ENCODE assay signal across 11 mouse cellular contexts in the genomic region with DNA sequence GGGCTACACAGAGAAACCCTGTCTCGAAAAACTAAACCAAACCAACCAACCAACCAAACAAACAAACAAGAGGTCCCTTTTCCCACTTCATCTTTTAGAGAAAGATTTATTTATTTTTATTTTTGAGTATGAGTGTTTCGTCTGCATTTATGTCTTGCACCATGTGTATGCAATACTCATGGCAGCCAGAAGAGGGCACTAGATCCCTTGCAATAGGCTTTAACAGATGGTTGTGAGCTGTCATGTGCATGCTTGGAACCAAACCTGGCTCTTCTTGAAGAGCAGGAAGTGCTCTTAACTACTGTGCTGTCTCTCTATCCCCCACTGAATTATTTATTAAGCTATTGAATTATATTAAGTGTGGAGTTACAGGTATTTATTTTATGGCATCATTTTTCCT. TPM values are rescaled to one million over a fixed set of nuclear protein-coding genes. Genes with fewer than 3 reads are reported as not detected.
DNase-seq lines count a peak whose midpoint lies in the region; ATAC-seq and TF ChIP-seq lines count a peak whose summit lies in the region.
"Had no signal": no experiment of that assay in that cellular context is flagged by ENCODE, and none has a peak within 500 bp of the region (broad histone marks: within the 10 kb centered on the region; RNA-seq: fewer than 3 reads in every experiment).

No protein-coding gene starts in this region.

- TF ChIP-seq CTCF in E14TG2a.4 (conservative IDR thresholded peaks at IDR 0.05; ENCODE audit: low read length) = peak; percentile 89
- peak; percentile 45; the same call in 1 of the 2 replicates for TF ChIP-seq CTCF in brain, embryonic 14.5 days (IDR thresholded peaks at IDR 0.05; ENCODE audit: borderline replicate concordance, extremely low read depth, insufficient read depth, insufficient read length)

- no peaks in the 10 kb centered on the region for H3K4me1 ChIP-seq in kidney, embryonic 16.5 days (ENCODE audit: insufficient read depth, low read length)
- H3K4me1 ChIP-seq in E14TG2a.4 (replicated peaks; ENCODE audit: low read depth, low read length) = peaks cover 12% of the 10 kb centered on the region

- no peak overlapping the region for H3K27ac ChIP-seq in kidney, embryonic 16.5 days (ENCODE audit: low read length)

- TF ChIP-seq POLR2A in brain, embryonic 14.5 days (IDR thresholded peaks at IDR 0.05; ENCODE audit: borderline replicate concordance, extremely low read depth, insufficient read depth, insufficient read length, poor library complexity, severe bottlenecking) = no peak

- H3K9ac ChIP-seq in kidney, embryonic 16.5 days (replicated peaks; ENCODE audit: low read length) = no peak overlapping the region

- no peak overlapping the region for H3K4me2 ChIP-seq in kidney, embryonic 16.5 days (replicated peaks; ENCODE audit: low read depth, low read length)

- DNase-seq in kidney, postnatal 10 days = peak; percentile 28
- DNase-seq in brain, embryonic 14.5 days (ENCODE audit: low read depth) = no peak
- DNase-seq in naive thymus-derived CD4-positive, alpha-beta T cell, adult 2 months (ENCODE audit: low read depth) = peak; percentile 80
- DNase-seq in frontal cortex, adult 2 months (ENCODE audit: extremely low spot score in 1 of 2, low spot score in 1 of 2) = no peak
- no peak for DNase-seq in left cerebral cortex, postnatal 4 days
- no peak for DNase-seq in yolk sac, embryonic 10.5 days (ENCODE audit: low spot score)
- DNase-seq: right cerebral cortex, adult 18-20 months had no signal

- no peaks in the 10 kb centered on the region for H3K27me3 ChIP-seq in kidney, embryonic 16.5 days (ENCODE audit: insufficient read depth, low read length)
- no peaks in the 10 kb centered on the region for H3K27me3 ChIP-seq in E14TG2a.4 (ENCODE audit: insufficient read depth, low read length)

- 93% methylated on average over 2 of the region's 2 CpGs for WGBS in kidney, embryonic 16.5 days

- H3K4me3 ChIP-seq in kidney, embryonic 16.5 days (ENCODE audit: low read length) = no peak overlapping the region
- no peak overlapping the region for H3K4me3 ChIP-seq in E14TG2a.4 (replicated peaks; ENCODE audit: low read length)

- intact Hi-C loops in left cerebral cortex, postnatal 4 days (cut with DNase I) = no loop called here

- no peak for ATAC-seq in kidney, embryonic 16.5 days (ENCODE audit: low FRiP score, low TSS enrichment)
- ATAC-seq: forebrain, embryonic 14.5 days had no signal

- peaks cover 4% of the 10 kb centered on the region; the same call in 1 of the 2 replicates for H3K9me3 ChIP-seq in kidney, embryonic 16.5 days (ENCODE audit: low read length)
- H3K9me3 ChIP-seq in E14TG2a.4 (ENCODE audit: low read length) = peaks cover 16% of the 10 kb centered on the region

- H3K36me3 ChIP-seq in kidney, embryonic 16.5 days (ENCODE audit: insufficient read depth, low read length) = 0 out of 2 replicates have a peak, but pooled peaks cover 3% of the 10 kb centered on the region
- no peaks in the 10 kb centered on the region for H3K36me3 ChIP-seq in E14TG2a.4 (ENCODE audit: insufficient read depth, low read length)

RNA-seq across cellular contexts. Expression of a gene that starts 14.3 kb away (rescaled TPM):
- not detected in 2 replicates for polyA plus RNA-seq in kidney, embryonic 16.5 days (2015; fragmentation: Nextera tagmentation; extraction: Ambion mirVana)
- not detected in 2 replicates for polyA plus RNA-seq in brain, embryonic 14.5 days (2012; rRNA removed)
- polyA plus RNA-seq in frontal cortex, adult 2 months (2012; rRNA removed) = not detected in 2 replicates
- total RNA-seq in left cerebral cortex, postnatal 4 days (2021) = not detected
- polyA plus RNA-seq: forebrain, embryonic 14.5 days; kidney, embryonic 14.5 days had no signal

RNA-seq across cellular contexts. Expression of a gene that starts 25.4 kb away (rescaled TPM):
- 131 and 132 TPM in 2 replicates for polyA plus RNA-seq in kidney, embryonic 16.5 days (2015; fragmentation: Nextera tagmentation; extraction: Ambion mirVana)
- polyA plus RNA-seq in brain, embryonic 14.5 days (2012; rRNA removed) = 82.8 and 88.5 TPM in 2 replicates
- 116 and 120 TPM in 2 replicates for polyA plus RNA-seq in frontal cortex, adult 2 months (2012; rRNA removed)
- total RNA-seq in left cerebral cortex, postnatal 4 days (2021) = 10 to 100 TPM; 46.2 to 46.6 TPM

Comparison
In these comparisons a context has a peak if more than half of its experiments do, and no peak if none do; other contexts are left out.
1. DNase-seq: peak in kidney, postnatal 10 days (single experiment) and naive thymus-derived CD4-positive, alpha-beta T cell, adult 2 months (single experiment); none in brain, embryonic 14.5 days (single experiment), frontal cortex, adult 2 months (0 of 2), left cerebral cortex, postnatal 4 days (single experiment) and yolk sac, embryonic 10.5 days (single experiment).